Mouse (Mus musculus) heart, adult 2 months (tissue): ENCODE results near the gene Ubash3b. TPM values are rescaled to one million over a fixed set of nuclear protein-coding genes. Genes with fewer than 3 reads are reported as not detected.

Source experiments
- DNase-seq, 2 experiments: peaks; one replicate each; pipeline ENCODE4 v3.0.0; 2021
- H3K27ac ChIP-seq: fragments of 200-600 bp; 2 replicates; pipeline ENCODE4 v1.8.1; 2022
- H3K27me3 ChIP-seq: fragments of 200-500 bp; 2 replicates; pipeline ENCODE4 v1.6.1; 2012; ENCODE audit warnings: mild to moderate bottlenecking, low read length, inconsistent platforms, mixed read lengths; ENCODE audit not compliant: control insufficient read depth, insufficient read depth
- H3K36me3 ChIP-seq: fragments of 200-500 bp; 2 replicates; pipeline ENCODE4 v1.6.1; 2012; ENCODE audit warnings: low read length, inconsistent platforms; ENCODE audit not compliant: control insufficient read depth, insufficient read depth
- H3K4me1 ChIP-seq: fragments of 200-500 bp; 2 replicates; pipeline ENCODE4 v1.6.1; 2011; ENCODE audit warnings: low read length; ENCODE audit not compliant: control insufficient read depth, insufficient read depth
- H3K4me3 ChIP-seq: fragments of 200-600 bp; 2 replicates; pipeline ENCODE4 v1.8.1; 2022
- H3K79me2 ChIP-seq: fragments of 200-500 bp; replicated peaks from 2 replicates; pipeline ENCODE4 v1.6.1; 2012; ENCODE audit warnings: mild to moderate bottlenecking, inconsistent platforms, low read length, moderate library complexity, mixed read lengths; ENCODE audit not compliant: control insufficient read depth, insufficient read depth
- H3K9ac ChIP-seq: fragments of 200-500 bp; 2 replicates; pipeline ENCODE4 v1.6.1; 2012; ENCODE audit warnings: low read depth, mild to moderate bottlenecking, control low read depth, inconsistent platforms, low read length, mixed read lengths
- CTCF ChIP-seq: fragments of 200-600 bp; IDR thresholded peaks from 2 replicates; pipeline ENCODE4 v1.8.1; 2022; ENCODE audit warnings: antibody characterized with exemption, mild to moderate bottlenecking, moderate library complexity
- EP300 ChIP-seq: fragments of 200-500 bp; IDR thresholded peaks from 2 replicates; pipeline ENCODE4 v1.6.1; 2011; ENCODE audit warnings: low read depth, low read length, control low read depth; ENCODE audit not compliant: insufficient read depth
- POLR2A ChIP-seq: fragments of 200-500 bp; IDR thresholded peaks from 2 replicates; pipeline ENCODE4 v1.6.1; 2011; ENCODE audit warnings: mild to moderate bottlenecking, low read depth, low read length, control low read depth; ENCODE audit not compliant: insufficient read depth
- WGBS: fragments of 180-500 bp; shearing (Covaris S2); methylation state at CpG from one replicate; pipeline ENCODE4 v1.1.7; 2018; 5-methylcytosine and 5-hydroxymethylcytosine counted together
- intact Hi-C: fragments of 180-260 bp; cut with DNase I; formaldehyde crosslinking; loops from one replicate; pipeline ENCODE4 v1.15.1; 2025
- polyA plus RNA-seq: library from polyadenylated mRNA; depleted of rRNA; stranded (reverse); fragments of >200 nt; gene quantifications from 2 replicates; pipeline ENCODE4 v1.2.3, GENCODE M21; 2012
- total RNA-seq, 2 experiments: library from RNA; stranded (reverse); gene quantifications; 2 replicates each; pipeline ENCODE4 v1.2.3; 2021

Gene Ubash3b
- total and polyA plus RNA-seq, 3 experiments: 1.5 to 1.9 (median 1.5) TPM

DNA sequence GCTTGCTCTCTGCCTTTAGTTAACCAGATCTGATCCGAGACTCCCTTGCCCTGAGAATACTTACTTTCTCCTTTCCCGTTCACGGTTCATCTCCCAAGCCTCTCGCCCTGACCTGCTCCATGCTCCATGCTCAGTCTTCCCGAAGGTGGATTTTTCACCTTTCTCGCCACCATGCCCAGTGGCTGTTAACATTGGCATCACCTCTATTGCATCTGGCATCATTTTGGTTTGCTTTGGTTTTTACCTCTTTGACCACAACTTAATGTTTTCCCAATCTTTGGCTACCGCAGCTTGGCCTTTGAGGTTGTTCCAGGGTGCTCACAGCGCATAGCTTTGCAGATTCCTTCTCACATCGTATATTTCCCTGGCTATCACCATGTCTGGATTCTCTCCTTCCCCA, 26.0 kb upstream of the Ubash3b start:
- H3K4me1 ChIP-seq: no peaks in the 10 kb centered on the region
- no peaks in the 10 kb centered on the region for H3K79me2 ChIP-seq
- no peak overlapping the region for H3K4me3 ChIP-seq
- H3K36me3 ChIP-seq: no peaks in the 10 kb centered on the region
- H3K9ac ChIP-seq: no peak overlapping the region
- TF ChIP-seq POLR2A (no peak), CTCF (no peak), EP300 (no peak)
- H3K27me3 ChIP-seq: no peaks in the 10 kb centered on the region
- intact Hi-C loops: no loop called here
- DNase-seq: no peak
- 89% methylated on average over 9 of the region's 9 CpGs for WGBS
- H3K27ac ChIP-seq: no peak overlapping the region

- TF ChIP-seq CTCF: no peak
- TF ChIP-seq POLR2A: no peak
- no peak for TF ChIP-seq EP300
- Histone ChIP-seq H3K27me3 (no peaks in the 10 kb centered on the region), H3K27ac (no peak overlapping the region), H3K79me2 (no peaks in the 10 kb centered on the region), H3K36me3 (no peaks in the 10 kb centered on the region), H3K9ac (no peak overlapping the region), H3K4me1 (peaks cover 3% of the 10 kb centered on the region), H3K4me3 (no peak overlapping the region)
- DNase-seq: no peak
- 58% methylated on average over 9 of the region's 9 CpGs for WGBS
- intact Hi-C loops: no loop called here
Measured at GRCm38 (mm10) chr9:41185331-41185730, 23.8 kb upstream of the Ubash3b start.

GRCm38 (mm10) chr9:41182550-41182949, 21.1 kb upstream of the Ubash3b start:
- no peak for TF ChIP-seq POLR2A
- TF ChIP-seq CTCF: peak; percentile 83
- intact Hi-C loops: loop anchor here (1.0 to 2.0 kb wide), 2 partner anchors 138 to 192 kb away; no protein-coding TSS in a partner anchor
- Histone ChIP-seq H3K9ac (no peak overlapping the region), H3K4me3 (no peak overlapping the region), H3K79me2 (no peaks in the 10 kb centered on the region), H3K27ac (no peak overlapping the region), H3K4me1 (peaks cover 3% of the 10 kb centered on the region), H3K27me3 (no peaks in the 10 kb centered on the region), H3K36me3 (no peaks in the 10 kb centered on the region)
- DNase-seq: peak in 1 of 2 experiments; percentile 31

GRCm38 (mm10) chr9:41181803-41182202, 20.3 kb upstream of the Ubash3b start:
- Histone ChIP-seq H3K9ac (no peak overlapping the region), H3K27ac (no peak overlapping the region), H3K4me1 (peaks cover 3% of the 10 kb centered on the region), H3K27me3 (no peaks in the 10 kb centered on the region), H3K79me2 (no peaks in the 10 kb centered on the region), H3K36me3 (no peaks in the 10 kb centered on the region), H3K4me3 (no peak overlapping the region)
- no peak for DNase-seq
- intact Hi-C loops: loop anchor here (1.0 to 2.0 kb wide), 2 partner anchors 138 to 191 kb away; no protein-coding TSS in a partner anchor
- 39% methylated on average over 8 of the region's 8 CpGs for WGBS
- TF ChIP-seq CTCF: no peak
- no peak for TF ChIP-seq EP300
- TF ChIP-seq POLR2A: no peak

DNA sequence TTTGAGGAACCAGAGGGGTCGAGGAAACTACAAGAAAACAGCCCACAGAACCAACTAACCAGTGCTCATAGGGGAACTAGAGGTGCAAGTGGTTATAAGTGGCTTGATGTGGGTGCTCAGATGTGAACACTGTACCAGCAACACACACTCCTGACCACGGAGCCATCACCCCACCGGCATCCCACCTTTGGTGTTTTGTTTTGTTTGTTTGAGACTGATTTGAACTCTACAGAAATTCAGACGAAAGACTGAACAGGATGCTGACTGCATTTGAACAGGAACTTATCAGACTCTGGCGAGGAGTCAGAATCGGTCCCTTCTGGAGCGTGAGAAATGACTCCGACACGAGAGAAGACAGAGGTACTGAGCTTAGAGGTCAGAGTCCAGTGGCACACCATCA, 19.9 kb upstream of the Ubash3b start:
- Histone ChIP-seq H3K9ac (no peak overlapping the region), H3K4me1 (peaks cover 3% of the 10 kb centered on the region), H3K36me3 (no peaks in the 10 kb centered on the region), H3K4me3 (no peak overlapping the region), H3K27me3 (no peaks in the 10 kb centered on the region), H3K27ac (no peak overlapping the region), H3K79me2 (no peaks in the 10 kb centered on the region)
- no peak for TF ChIP-seq POLR2A
- TF ChIP-seq EP300: no peak
- TF ChIP-seq CTCF: no peak
- DNase-seq: no peak
- WGBS: 45% methylated on average over 9 of the region's 9 CpGs
- intact Hi-C loops: no loop called here

DNA sequence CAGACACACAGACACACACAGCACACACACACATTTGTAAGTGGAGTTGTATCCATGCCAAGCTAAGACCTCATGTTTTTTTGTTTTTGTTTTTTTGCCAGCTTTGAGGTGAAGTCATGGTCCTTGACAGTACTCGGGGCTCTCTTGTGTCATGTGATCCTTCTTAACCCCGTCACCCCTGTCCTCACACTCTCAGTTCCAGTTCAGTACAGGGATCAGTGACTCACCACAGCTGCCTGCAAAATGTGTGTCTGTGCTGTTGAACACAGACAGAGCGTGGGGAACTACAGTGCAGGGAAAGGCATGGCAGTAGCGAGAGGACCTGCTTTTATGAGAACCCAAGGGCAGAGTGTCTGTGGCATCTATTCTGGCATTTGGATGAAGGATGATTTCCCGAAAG, 17.6 kb upstream of the Ubash3b start:
- Histone ChIP-seq H3K36me3 (no peaks in the 10 kb centered on the region), H3K27me3 (no peaks in the 10 kb centered on the region), H3K9ac (no peak overlapping the region), H3K4me3 (no peak overlapping the region), H3K4me1 (peaks cover 3% of the 10 kb centered on the region), H3K79me2 (no peaks in the 10 kb centered on the region), H3K27ac (no peak overlapping the region)
- no peak for DNase-seq
- TF ChIP-seq EP300 (no peak), CTCF (no peak), POLR2A (no peak)
- intact Hi-C loops: no loop called here
- WGBS: 78% methylated on average over 5 of the region's 5 CpGs

- Histone ChIP-seq H3K4me3 (no peak overlapping the region), H3K27ac (no peak overlapping the region), H3K27me3 (no peaks in the 10 kb centered on the region), H3K4me1 (no peaks in the 10 kb centered on the region; the same call in 1 of the 2 replicates), H3K9ac (no peak overlapping the region), H3K36me3 (no peaks in the 10 kb centered on the region), H3K79me2 (no peaks in the 10 kb centered on the region)
- TF ChIP-seq CTCF (no peak), POLR2A (no peak)
- intact Hi-C loops: no loop called here
- 65% methylated on average over 3 of the region's 3 CpGs for WGBS
- peak; percentile 39 to 42 for DNase-seq
Measured at GRCm38 (mm10) chr9:41173158-41173557, 11.7 kb upstream of the Ubash3b start.
